Mouse (Mus musculus): ENCODE measurements around the gene Vsig8. TPM values are rescaled to one million over a fixed set of nuclear protein-coding genes. Genes with fewer than 3 reads are reported as not detected.

The Vsig8 gene
- polyA plus RNA-seq, 1 experiment from 2014 or later = 0.32 TPM

DNA sequence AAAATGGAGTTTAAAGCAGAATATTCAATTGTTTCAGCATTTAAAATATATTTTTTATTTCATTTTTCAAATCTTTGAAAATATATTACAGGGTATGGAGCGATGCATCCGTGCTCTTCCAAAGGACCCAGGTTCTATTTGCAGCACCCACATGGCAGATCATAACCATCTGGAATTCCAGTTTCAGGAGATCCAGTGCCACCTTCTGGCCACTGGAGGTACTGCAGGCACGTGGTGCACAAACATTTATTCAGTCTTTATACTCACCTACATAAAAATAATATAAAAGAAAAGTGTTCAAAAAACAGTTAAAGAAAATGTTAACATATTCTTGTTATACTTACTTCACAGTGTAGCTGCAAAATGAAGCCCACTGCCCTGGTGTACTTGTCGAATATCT lies 37.7 kb upstream of the Vsig8 start:
- Histone ChIP-seq H3K9ac (no peak overlapping the region), H3K27me3 (replicated peaks) (no peaks in the 10 kb centered on the region), H3K4me2 (no peak overlapping the region), H3K36me3 (replicated peaks) (no peaks in the 10 kb centered on the region), H3K4me1 (peaks cover 15% of the 10 kb centered on the region), H3K9me3 (no peaks in the 10 kb centered on the region), H3K27ac (no peak overlapping the region), H3K4me3 (no peak overlapping the region)
- no peak for ATAC-seq (replicated peaks)
- WGBS = 75% methylated on average over 4 of the region's 4 CpGs

DNA sequence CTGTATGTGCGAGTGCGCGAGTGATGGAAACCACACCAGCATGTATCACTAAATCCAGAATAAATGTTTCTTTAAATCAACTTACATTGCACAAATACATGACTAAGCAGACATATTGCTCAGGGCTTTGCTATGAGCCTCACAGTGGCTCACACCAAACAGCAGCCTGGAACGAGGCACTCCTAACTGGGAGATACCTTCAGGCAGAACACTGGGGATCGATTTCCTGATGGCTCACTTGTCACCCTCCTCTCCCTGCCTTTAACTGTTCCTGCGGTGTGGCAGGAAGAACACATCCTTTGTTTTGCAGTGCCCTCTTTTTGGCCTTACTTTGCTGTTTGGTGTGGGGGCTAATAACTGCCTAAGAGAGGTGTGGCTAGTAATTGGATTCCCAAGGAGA lies 36.1 kb upstream of the Vsig8 start:
- Histone ChIP-seq H3K4me2 (no peak overlapping the region), H3K36me3 (replicated peaks) (no peaks in the 10 kb centered on the region), H3K4me3 (no peak overlapping the region), H3K9me3 (no peaks in the 10 kb centered on the region), H3K9ac (no peak overlapping the region), H3K27ac (no peak overlapping the region), H3K4me1 (peaks cover 15% of the 10 kb centered on the region), H3K27me3 (replicated peaks) (no peaks in the 10 kb centered on the region)
- no peak for ATAC-seq (replicated peaks)
- 66% methylated on average over 6 of the region's 6 CpGs for WGBS

DNA sequence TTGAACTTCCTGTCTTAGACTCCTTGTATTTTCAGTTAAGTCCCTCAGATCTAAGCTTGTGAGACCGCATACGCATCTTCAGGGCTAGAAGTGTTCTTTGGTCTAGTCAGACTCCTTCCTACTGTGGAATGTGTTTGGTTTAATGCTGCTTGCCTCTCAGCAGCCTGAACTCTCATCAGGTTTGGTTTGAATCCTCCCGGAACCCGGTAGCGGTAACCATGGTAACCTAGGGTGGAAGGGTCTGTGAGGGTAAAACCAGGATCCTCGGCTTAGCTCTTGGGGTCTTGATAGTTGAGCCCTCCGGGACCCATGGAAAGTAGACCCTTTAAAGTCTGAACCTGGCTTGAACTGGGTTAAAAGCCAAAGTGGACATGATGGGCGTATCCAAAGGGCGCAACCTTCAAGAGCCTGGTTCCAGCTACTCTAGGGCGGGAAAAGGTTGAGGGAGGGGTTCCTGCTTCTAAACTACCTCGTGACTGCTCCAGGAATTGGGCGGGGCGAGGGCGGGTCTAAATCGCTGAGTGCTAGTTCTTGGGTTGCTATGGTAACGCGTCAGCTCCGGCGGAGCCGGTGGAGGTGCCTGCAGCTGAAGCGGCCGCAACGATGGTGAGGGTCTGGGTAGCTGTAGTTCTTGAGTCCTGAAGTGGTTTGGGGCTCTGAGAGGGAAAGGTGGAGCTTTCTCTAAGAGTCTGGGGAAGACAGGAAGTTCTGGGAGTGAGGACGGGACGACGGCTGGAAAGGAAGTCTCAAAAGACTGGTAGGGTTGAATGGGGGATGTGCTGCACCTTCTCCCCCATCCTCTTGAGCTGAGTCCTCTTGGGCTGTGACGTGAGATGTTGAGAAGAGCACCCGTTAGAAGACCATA lies 34.9 kb upstream of the Vsig8 start, which contains the start of gene Cfap45:
Gene Cfap45, plus strand, starts transcription at position 226 of the 865 bp plus-strand sequence.
- peak; percentile 94 for ATAC-seq (replicated peaks)
- H3K36me3 ChIP-seq (replicated peaks) = no peaks in the 10 kb centered on the region
- H3K4me1 ChIP-seq = peaks cover 15% of the 10 kb centered on the region
- peak within 1 kb of the TSS; percentile 78 for H3K4me2 ChIP-seq
- peak within 1 kb of the TSS; percentile 56 for H3K27ac ChIP-seq
- 2% methylated on average over 28 of the region's 28 CpGs for WGBS
- no peaks in the 10 kb centered on the region for H3K9me3 ChIP-seq
- no peaks in the 10 kb centered on the region for H3K27me3 ChIP-seq (replicated peaks)
- peak within 1 kb of the TSS; percentile 33 for H3K9ac ChIP-seq
- peak within 1 kb of the TSS; percentile 41 for H3K4me3 ChIP-seq

DNA sequence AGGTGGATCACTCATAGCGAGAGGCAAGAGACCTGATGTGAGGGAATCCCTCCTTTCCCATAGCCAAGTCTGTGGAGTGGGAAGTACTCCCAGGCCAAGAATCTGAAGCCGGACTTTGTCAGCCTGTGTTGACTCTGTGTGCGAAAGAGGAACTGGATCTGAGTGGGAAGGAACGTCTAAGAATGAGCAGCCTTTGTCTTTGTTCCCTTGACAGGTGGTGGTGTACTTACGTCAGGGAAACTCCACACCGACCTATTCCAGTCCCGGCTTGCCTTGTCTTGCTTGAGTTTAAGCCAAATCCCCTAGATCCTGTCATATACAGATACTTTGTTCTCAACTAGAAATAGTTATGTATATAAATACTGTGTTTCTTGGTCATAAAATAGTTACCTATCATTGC lies 33.2 kb upstream of the Vsig8 start:
- 69% methylated on average over 7 of the region's 7 CpGs for whole genome bisulfite sequencing
- no peak for ATAC-seq (replicated peaks)

DNA sequence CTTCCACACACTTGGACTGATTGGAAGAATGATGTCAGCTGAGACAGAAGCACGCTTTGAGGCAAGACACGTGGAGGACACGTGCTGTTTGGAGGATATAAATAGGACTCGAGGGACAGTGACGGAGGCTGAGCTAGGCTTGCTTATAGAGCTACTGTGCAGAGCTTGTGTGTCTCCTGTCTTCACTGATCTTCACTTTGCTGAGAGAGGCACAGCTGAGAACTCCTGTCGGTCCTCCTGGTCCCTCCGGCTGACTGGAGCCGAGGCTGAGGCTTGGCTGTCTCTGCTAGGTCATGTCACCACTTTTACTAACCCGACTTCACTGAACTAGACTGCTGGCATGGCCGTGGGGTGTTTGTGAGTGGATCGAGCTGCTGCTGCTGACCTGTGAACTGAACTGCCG lies 32.0 kb upstream of the Vsig8 start:
- WGBS = 72% methylated on average over 12 of the region's 12 CpGs
- Histone ChIP-seq H3K9me3 (no peaks in the 10 kb centered on the region), H3K9ac (no peak overlapping the region), H3K4me1 (peaks cover 15% of the 10 kb centered on the region), H3K4me2 (no peak overlapping the region), H3K27me3 (replicated peaks) (no peaks in the 10 kb centered on the region; the same call in 1 of the 2 replicates), H3K4me3 (no peak overlapping the region), H3K27ac (no peak overlapping the region), H3K36me3 (replicated peaks) (no peaks in the 10 kb centered on the region)
- ATAC-seq (replicated peaks) = no peak

More for the DNA sequence above, 33.2 kb upstream of the Vsig8 start:
- Histone ChIP-seq H3K9me3 (no peaks in the 10 kb centered on the region), H3K4me2 (no peak overlapping the region), H3K27ac (no peak overlapping the region), H3K4me3 (no peak overlapping the region), H3K27me3 (replicated peaks) (no peaks in the 10 kb centered on the region), H3K9ac (no peak overlapping the region), H3K4me1 (peaks cover 15% of the 10 kb centered on the region), H3K36me3 (replicated peaks) (no peaks in the 10 kb centered on the region)

DNA sequence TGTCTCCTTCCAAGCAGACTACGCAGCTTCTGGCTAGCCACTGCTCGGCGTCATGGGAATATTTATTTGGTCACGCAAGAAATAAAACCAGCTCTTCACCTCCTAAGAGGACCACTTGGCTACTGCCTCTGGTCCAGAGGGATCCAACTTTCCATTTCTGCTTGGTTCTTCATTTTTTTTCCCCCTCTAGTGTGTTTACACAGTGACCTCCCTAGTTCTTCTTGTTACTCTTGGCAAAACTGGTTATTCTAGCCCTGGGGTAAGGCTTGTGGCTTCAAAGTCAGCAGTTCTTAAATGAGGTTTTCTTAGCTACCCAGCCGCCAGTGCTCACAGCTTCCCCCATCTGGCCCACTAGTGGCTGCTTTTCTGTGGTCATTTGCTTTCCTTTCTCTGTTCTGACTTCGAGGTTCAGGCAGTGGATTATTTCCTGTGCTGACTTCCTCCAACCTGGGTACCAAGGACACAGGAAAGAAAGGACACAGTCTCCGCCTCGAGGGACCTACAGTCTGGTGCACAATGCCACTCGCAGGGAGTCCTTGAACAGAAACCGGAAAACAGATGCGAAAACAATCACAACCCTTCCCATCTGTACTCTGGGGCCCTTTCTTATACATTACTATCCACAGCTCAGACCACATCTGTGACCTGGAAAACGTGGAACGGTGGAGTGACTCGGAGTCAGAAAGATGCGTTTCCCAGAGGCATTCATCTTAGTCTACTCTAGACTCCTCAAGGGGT lies 30.5 kb upstream of the Vsig8 start:
- Histone ChIP-seq H3K4me2 (no peak overlapping the region), H3K27me3 (replicated peaks) (no peaks in the 10 kb centered on the region; the same call in 1 of the 2 replicates), H3K4me1 (peaks cover 13% of the 10 kb centered on the region), H3K4me3 (no peak overlapping the region), H3K27ac (no peak overlapping the region), H3K36me3 (replicated peaks) (no peaks in the 10 kb centered on the region), H3K9me3 (no peaks in the 10 kb centered on the region), H3K9ac (no peak overlapping the region)
- 47% methylated on average over 15 of the region's 15 CpGs for WGBS
- ATAC-seq (replicated peaks) = no peak

DNA sequence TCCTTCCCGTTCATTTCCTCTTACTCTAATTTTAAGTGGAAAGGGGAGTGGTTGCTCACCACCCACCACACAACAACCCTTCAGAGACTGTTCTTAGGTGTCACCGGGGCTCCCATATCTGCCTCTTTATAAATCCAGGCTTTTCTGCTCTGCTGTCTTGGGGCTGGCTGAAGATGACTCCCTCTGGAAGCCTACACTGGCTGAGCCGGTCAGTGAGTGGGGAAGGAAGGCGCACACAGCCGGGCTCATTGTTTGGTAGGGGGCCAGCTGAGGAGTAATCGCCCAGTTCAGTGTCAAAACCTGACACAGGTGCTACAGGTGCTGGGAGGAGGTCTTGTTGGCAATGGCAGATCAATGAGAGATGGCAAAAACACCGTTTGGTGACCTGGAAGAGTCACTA lies 29.8 kb upstream of the Vsig8 start:
- Histone ChIP-seq H3K9ac (no peak overlapping the region), H3K27ac (no peak overlapping the region), H3K27me3 (replicated peaks) (no peaks in the 10 kb centered on the region; the same call in 1 of the 2 replicates), H3K36me3 (replicated peaks) (no peaks in the 10 kb centered on the region), H3K4me2 (no peak overlapping the region), H3K9me3 (no peaks in the 10 kb centered on the region), H3K4me1 (peaks cover 6% of the 10 kb centered on the region), H3K4me3 (no peak overlapping the region)
- WGBS = 70% methylated on average over 7 of the region's 7 CpGs
- ATAC-seq (replicated peaks) = no peak

DNA sequence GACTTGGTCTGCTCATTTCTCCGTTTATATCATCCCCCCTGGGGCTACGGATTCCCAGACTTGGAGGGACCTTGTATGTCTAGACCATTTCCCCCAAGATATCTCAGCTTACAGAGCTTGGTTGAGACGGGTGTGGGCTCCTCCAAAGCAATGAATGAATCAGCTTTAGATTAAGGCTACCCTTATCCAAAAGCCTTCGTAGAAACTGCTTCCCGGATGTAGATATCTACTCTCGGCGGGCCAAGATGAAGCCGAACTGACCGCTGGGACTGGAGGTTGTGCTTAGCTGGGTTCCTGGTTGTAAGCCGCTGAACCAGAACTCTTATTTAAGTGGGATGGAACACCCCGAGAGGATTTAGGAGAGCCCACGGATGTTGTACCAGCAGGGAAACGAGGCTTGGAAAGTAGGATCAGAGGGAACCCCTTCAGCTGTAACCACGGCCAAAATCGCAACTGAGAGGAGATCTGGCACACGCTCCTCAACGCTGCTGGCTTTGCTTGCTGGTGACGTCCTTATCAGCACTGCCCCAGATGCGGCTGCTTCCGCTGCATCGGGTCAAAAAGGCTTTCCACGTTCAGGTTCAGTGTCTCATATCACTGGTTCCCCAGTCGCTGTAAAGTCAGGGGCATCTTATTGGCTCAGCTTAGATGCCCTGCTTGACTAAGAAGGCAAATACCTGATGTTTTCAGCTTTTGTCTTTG lies 29.2 kb upstream of the Vsig8 start:
- Histone ChIP-seq H3K9me3 (no peaks in the 10 kb centered on the region), H3K4me3 (no peak overlapping the region), H3K27me3 (replicated peaks) (no peaks in the 10 kb centered on the region; the same call in 1 of the 2 replicates), H3K36me3 (replicated peaks) (no peaks in the 10 kb centered on the region), H3K9ac (no peak overlapping the region), H3K4me2 (no peak overlapping the region), H3K27ac (no peak overlapping the region), H3K4me1 (no peaks in the 10 kb centered on the region; the same call in 1 of the 2 replicates)
- 69% methylated on average over 23 of the region's 23 CpGs for WGBS
- ATAC-seq (replicated peaks) = no peak

DNA sequence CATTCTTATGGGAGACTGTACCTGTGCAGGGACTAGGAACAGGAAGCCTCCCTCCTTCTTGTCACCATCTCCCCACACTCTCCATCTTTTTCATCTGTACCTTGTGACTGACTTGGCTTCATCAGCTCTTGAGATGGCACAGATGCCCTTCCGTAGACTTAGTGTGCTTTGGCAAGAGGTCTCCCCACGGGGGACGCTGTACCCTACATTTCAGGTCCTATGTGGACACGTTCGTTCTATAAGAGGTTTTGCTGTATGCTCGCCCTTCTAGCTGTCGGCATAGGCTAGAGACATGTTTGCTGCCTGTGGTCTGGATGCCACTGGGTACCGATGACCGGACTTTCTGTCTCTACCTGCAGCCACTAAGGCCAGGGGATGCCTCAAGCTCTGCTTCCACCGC lies 28.3 kb upstream of the Vsig8 start:
- no peaks in the 10 kb centered on the region for H3K9me3 ChIP-seq
- no peaks in the 10 kb centered on the region; the same call in 1 of the 2 replicates for H3K27me3 ChIP-seq (replicated peaks)
- ATAC-seq (replicated peaks) = no peak
- H3K4me3 ChIP-seq = no peak overlapping the region
- H3K4me1 ChIP-seq = peaks cover 7% of the 10 kb centered on the region
- H3K4me2 ChIP-seq = no peak overlapping the region
- H3K9ac ChIP-seq = no peak overlapping the region
- WGBS = 95% methylated on average over 10 of the region's 10 CpGs
- no peaks in the 10 kb centered on the region for H3K36me3 ChIP-seq (replicated peaks)
- H3K27ac ChIP-seq = no peak overlapping the region

DNA sequence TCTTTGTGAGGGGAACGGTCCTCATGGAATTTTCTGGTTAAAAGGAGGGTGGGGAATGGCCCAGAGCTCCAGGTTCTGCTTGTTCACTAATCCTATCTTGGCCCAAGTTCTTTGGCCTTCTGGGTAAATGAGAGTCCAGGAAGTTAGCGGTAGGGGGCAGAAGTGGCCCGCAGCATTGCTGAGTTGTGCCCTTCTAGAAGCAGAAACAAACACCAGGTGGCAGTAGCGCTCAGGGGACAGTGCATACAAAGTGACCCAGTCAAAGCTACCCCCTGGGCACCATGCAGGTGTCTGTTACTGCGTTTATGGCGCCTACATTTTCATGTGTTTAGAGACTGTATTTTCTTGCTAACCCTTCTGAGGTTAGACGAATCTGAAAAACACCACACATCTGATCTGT lies 27.0 kb upstream of the Vsig8 start:
- peak; percentile 38 for ATAC-seq (replicated peaks)
- no peak overlapping the region for H3K27ac ChIP-seq
- no peaks in the 10 kb centered on the region for H3K9me3 ChIP-seq
- H3K4me1 ChIP-seq = peaks cover 15% of the 10 kb centered on the region
- no peak overlapping the region for H3K9ac ChIP-seq
- no peaks in the 10 kb centered on the region; the same call in 1 of the 2 replicates for H3K27me3 ChIP-seq (replicated peaks)
- H3K36me3 ChIP-seq (replicated peaks) = no peaks in the 10 kb centered on the region
- WGBS = 6% methylated on average over 7 of the region's 7 CpGs
- no peak overlapping the region for H3K4me3 ChIP-seq
- no peak overlapping the region for H3K4me2 ChIP-seq

DNA sequence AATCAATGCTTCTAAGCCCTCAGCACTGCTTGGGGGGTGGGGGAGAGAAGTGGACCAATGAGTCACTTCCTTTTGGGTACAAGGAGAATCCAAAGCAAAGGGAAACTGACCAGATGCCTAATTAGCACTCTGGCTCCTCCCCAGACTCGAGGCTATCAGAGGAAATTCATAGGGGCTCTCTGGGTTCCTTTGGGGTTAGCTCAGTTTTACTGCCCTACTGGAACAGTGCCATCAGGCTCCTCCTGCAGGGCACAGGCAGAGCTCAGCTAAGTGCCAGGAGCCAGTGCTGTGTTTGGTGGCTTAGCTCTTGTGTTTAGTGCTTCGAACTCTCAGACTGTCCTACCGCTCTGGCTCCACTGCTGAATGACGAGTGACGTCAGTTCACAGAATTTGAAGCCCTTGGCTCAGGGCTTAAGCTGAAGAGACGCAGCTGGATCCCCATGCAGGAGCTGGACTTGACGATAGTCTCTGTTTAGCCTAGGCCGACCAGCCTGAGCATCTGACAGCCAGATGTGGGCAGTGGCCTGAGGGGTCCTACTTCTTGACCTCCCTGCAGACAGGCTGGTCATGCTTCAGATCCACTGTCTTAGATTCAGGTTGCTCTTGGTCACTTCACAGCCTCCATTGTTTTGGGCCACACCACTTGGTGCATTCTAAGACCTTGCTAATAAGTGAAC lies 25.1 kb upstream of the Vsig8 start:
- Histone ChIP-seq H3K4me3 (no peak overlapping the region), H3K4me2 (no peak overlapping the region), H3K27ac (no peak overlapping the region), H3K4me1 (peaks cover 15% of the 10 kb centered on the region), H3K9me3 (no peaks in the 10 kb centered on the region), H3K27me3 (replicated peaks) (no peaks in the 10 kb centered on the region; the same call in 1 of the 2 replicates), H3K36me3 (replicated peaks) (no peaks in the 10 kb centered on the region), H3K9ac (no peak overlapping the region)
- ATAC-seq (replicated peaks) = 0 out of 2 replicates have a peak, but pooled peaks have one; percentile 2
- 28% methylated on average over 8 of the region's 8 CpGs for WGBS
